Mouse (Mus musculus) brain, embryonic 14.5 days (tissue): ENCODE measurements around the gene Ctdspl.

Experiments
- CTCF ChIP-seq: fragments of 200-500 bp; IDR thresholded peaks from 2 replicates; pipeline ENCODE4 v1.5.1; 2012; ENCODE audit warnings: inconsistent platforms, mild to moderate bottlenecking, moderate library complexity, borderline replicate concordance; ENCODE audit not compliant: insufficient read depth, insufficient read length; ENCODE audit errors: extremely low read depth
- POLR2A ChIP-seq: fragments of 200-500 bp; IDR thresholded peaks from 2 replicates; pipeline ENCODE4 v1.6.1; 2012; ENCODE audit warnings: mild to moderate bottlenecking, inconsistent platforms, borderline replicate concordance; ENCODE audit not compliant: poor library complexity, insufficient read depth, insufficient read length, severe bottlenecking; ENCODE audit errors: extremely low read depth

DNA sequence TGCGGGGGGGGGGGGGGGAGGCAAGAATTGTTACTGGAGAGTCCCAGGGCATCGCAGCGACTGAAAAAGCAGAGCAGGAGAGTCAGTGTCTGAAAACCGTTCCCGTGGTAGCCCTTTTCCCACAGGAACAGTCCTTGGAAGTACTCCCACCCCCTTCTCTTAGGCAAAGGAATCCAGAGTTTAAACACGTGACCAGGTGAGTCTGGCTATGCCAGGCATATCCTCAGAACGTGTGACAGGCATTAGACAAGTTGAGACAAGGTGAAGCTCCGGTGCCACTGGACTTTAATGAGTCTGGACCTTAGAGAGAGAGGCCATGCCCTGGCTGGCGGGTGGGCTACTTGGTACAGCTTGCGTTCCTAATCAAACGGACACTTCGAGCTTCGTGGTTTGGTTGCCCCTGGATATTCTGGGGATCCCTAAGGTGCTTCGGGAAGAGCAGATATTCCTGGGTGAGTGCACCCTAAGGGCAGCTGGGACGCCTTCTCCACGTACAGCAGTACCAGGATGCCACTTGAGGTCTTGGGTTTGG lies 1.6 kb upstream of the Ctdspl start:
- no peak for TF ChIP-seq POLR2A
- no peak for TF ChIP-seq CTCF
